22 mouse cellular contexts compared by ENCODE assay signal in the genomic region with DNA sequence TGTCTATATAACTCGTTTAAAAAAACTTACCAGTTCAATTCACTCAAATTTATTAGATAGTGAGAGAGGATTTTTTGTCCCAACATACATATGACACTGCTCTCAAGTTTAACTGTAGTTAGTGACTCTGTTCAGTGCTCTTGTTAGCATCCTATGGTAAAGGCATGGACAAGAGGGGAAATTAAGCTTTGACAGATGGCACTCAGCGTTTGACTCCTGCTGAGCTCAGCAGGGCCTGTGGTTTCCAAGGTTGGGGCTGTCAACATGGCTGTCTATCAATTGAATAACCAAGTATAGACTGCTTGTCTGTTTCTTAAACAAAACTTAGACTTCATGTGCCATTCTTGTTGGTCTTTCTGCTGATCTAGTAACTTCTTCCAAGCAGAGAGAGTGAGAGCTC.
DNase-seq lines count a peak whose midpoint lies in the region; ATAC-seq and TF ChIP-seq lines count a peak whose summit lies in the region.
"Had no signal": no experiment of that assay in that cellular context is flagged by ENCODE, and none has a peak within 500 bp of the region (broad histone marks: within the 10 kb centered on the region; RNA-seq: fewer than 3 reads in every experiment).

No protein-coding gene starts in this region.

- no peaks in the 10 kb centered on the region for H3K27me3 ChIP-seq in hindbrain, postnatal 0 days (ENCODE audit: insufficient read depth, low read length)
- peaks cover 4% of the 10 kb centered on the region; the same call in 1 of the 2 replicates for H3K27me3 ChIP-seq in hindbrain, embryonic 11.5 days (ENCODE audit: control insufficient read depth, insufficient read depth, low read length)
- H3K27me3 ChIP-seq in forebrain, embryonic 12.5 days = no peaks in the 10 kb centered on the region
- H3K27me3 ChIP-seq: embryonic facial prominence, embryonic 13.5 days; forebrain, embryonic 13.5 days; heart, embryonic 15.5 days had no signal

- H3K4me3 ChIP-seq in hindbrain, postnatal 0 days (ENCODE audit: low read length) = no peak overlapping the region
- no peak overlapping the region for H3K4me3 ChIP-seq in hindbrain, embryonic 11.5 days (ENCODE audit: low read depth, low read length)
- no peak overlapping the region for H3K4me3 ChIP-seq in forebrain, embryonic 12.5 days (replicated peaks)
- H3K4me3 ChIP-seq: embryonic facial prominence, embryonic 13.5 days; forebrain, embryonic 13.5 days; heart, adult 2 months; heart, embryonic 15.5 days; hindbrain, embryonic 12.5 days had no signal

- no peak for TF ChIP-seq POLR2A in brain, embryonic 14.5 days (IDR thresholded peaks at IDR 0.05; ENCODE audit: borderline replicate concordance, extremely low read depth, insufficient read depth, insufficient read length, poor library complexity, severe bottlenecking)

- peak; percentile 7 for DNase-seq in embryo, embryonic 10 days (ENCODE audit: low spot score)
- DNase-seq in embryo, embryonic 11 days = no peak
- DNase-seq in hindbrain, postnatal 0 days (ENCODE audit: low spot score) = peak; percentile 53
- no peak for DNase-seq in hindbrain, embryonic 11.5 days (ENCODE audit: low spot score)
- DNase-seq in brain, embryonic 14.5 days (ENCODE audit: low read depth) = peak; percentile 5
- DNase-seq in retina, embryonic 14.5 days (ENCODE audit: low spot score) = peak; percentile 69
- DNase-seq: adrenal gland, adult 8-10 months; adrenal gland, postnatal 36 days; cerebellum, adult 11 months; cerebellum, adult 9-11 months; forebrain, postnatal 0 days; gastrocnemius, postnatal 14 days; heart, adult 2 months; kidney, adult 8-10 months had no signal

- WGBS in hindbrain, postnatal 0 days = 38% methylated on average over 2 of the region's 2 CpGs
- 44% methylated on average over 2 of the region's 2 CpGs for WGBS in hindbrain, embryonic 11.5 days
- 58% methylated on average over 2 of the region's 2 CpGs for WGBS in forebrain, embryonic 12.5 days

- no peak for TF ChIP-seq CTCF in hindbrain, postnatal 0 days (IDR thresholded peaks at IDR 0.05; ENCODE audit: low read depth)
- no peak for TF ChIP-seq CTCF in brain, embryonic 14.5 days (IDR thresholded peaks at IDR 0.05; ENCODE audit: borderline replicate concordance, extremely low read depth, insufficient read depth, insufficient read length)

- peak; percentile 60 for ATAC-seq in hindbrain, postnatal 0 days
- no peak for ATAC-seq in hindbrain, embryonic 11.5 days (ENCODE audit: low FRiP score)
- ATAC-seq in forebrain, embryonic 12.5 days (ENCODE audit: low FRiP score) = no peak
- ATAC-seq: forebrain, embryonic 13.5 days; forebrain, postnatal 0 days; inflammation-experienced regulatory T-cells, adult 6 months; intestine, postnatal 0 days had no signal

- H3K9me3 ChIP-seq in hindbrain, postnatal 0 days (ENCODE audit: low read length) = no peaks in the 10 kb centered on the region
- no peaks in the 10 kb centered on the region for H3K9me3 ChIP-seq in hindbrain, embryonic 11.5 days (ENCODE audit: control insufficient read depth, low read length)
- H3K9me3 ChIP-seq in forebrain, embryonic 12.5 days = no peaks in the 10 kb centered on the region
- H3K9me3 ChIP-seq: embryonic facial prominence, embryonic 13.5 days; forebrain, embryonic 13.5 days; heart, embryonic 15.5 days; hindbrain, embryonic 12.5 days had no signal

- H3K4me2 ChIP-seq in hindbrain, postnatal 0 days (ENCODE audit: low read depth, low read length) = peak overlapping the region; percentile 33
- no peak overlapping the region for H3K4me2 ChIP-seq in hindbrain, embryonic 11.5 days (replicated peaks; ENCODE audit: low read depth, low read length)
- H3K4me2 ChIP-seq in forebrain, embryonic 12.5 days = no peak overlapping the region
- H3K4me2 ChIP-seq: embryonic facial prominence, embryonic 13.5 days; forebrain, embryonic 13.5 days; heart, embryonic 11.5 days; heart, embryonic 15.5 days; hindbrain, embryonic 12.5 days had no signal

- H3K27ac ChIP-seq in hindbrain, postnatal 0 days = no peak overlapping the region
- H3K27ac ChIP-seq in hindbrain, embryonic 11.5 days (ENCODE audit: low read depth, low read length) = no peak overlapping the region
- H3K27ac ChIP-seq in forebrain, embryonic 12.5 days = no peak overlapping the region
- H3K27ac ChIP-seq: embryonic facial prominence, embryonic 13.5 days; forebrain, embryonic 13.5 days; heart, adult 2 months; heart, embryonic 15.5 days; hindbrain, embryonic 12.5 days had no signal

- no peaks in the 10 kb centered on the region for H3K36me3 ChIP-seq in hindbrain, postnatal 0 days (ENCODE audit: insufficient read depth, low read length)
- H3K36me3 ChIP-seq in hindbrain, embryonic 11.5 days (ENCODE audit: control insufficient read depth, insufficient read depth, low read length) = no peaks in the 10 kb centered on the region
- H3K36me3 ChIP-seq in forebrain, embryonic 12.5 days (replicated peaks) = no peaks in the 10 kb centered on the region
- H3K36me3 ChIP-seq: embryonic facial prominence, embryonic 13.5 days; heart, embryonic 15.5 days; hindbrain, embryonic 12.5 days had no signal

- H3K4me1 ChIP-seq in hindbrain, postnatal 0 days (ENCODE audit: insufficient read depth, low read length) = no peaks in the 10 kb centered on the region
- no peaks in the 10 kb centered on the region for H3K4me1 ChIP-seq in hindbrain, embryonic 11.5 days (replicated peaks; ENCODE audit: control insufficient read depth, insufficient read depth, low read length)
- H3K4me1 ChIP-seq in forebrain, embryonic 12.5 days = peaks cover 4% of the 10 kb centered on the region
- H3K4me1 ChIP-seq: heart, embryonic 15.5 days had no signal

- H3K9ac ChIP-seq in hindbrain, postnatal 0 days (replicated peaks; ENCODE audit: low read length) = no peak overlapping the region
- H3K9ac ChIP-seq in hindbrain, embryonic 11.5 days (ENCODE audit: low read depth, low read length) = no peak overlapping the region
- no peak overlapping the region for H3K9ac ChIP-seq in forebrain, embryonic 12.5 days
- H3K9ac ChIP-seq: embryonic facial prominence, embryonic 13.5 days; forebrain, embryonic 13.5 days; forebrain, postnatal 0 days; heart, embryonic 15.5 days; hindbrain, embryonic 12.5 days had no signal

Comparison
In these comparisons a context has a peak if more than half of its experiments do, and no peak if none do; other contexts are left out.
1. DNase-seq: peak in embryo, embryonic 10 days (single experiment), hindbrain, postnatal 0 days (single experiment), brain, embryonic 14.5 days (single experiment) and retina, embryonic 14.5 days (single experiment); none in embryo, embryonic 11 days (single experiment) and hindbrain, embryonic 11.5 days (single experiment).